Mouse (Mus musculus): ENCODE data around the gene Cstf1.

Cstf1 gene

DNA sequence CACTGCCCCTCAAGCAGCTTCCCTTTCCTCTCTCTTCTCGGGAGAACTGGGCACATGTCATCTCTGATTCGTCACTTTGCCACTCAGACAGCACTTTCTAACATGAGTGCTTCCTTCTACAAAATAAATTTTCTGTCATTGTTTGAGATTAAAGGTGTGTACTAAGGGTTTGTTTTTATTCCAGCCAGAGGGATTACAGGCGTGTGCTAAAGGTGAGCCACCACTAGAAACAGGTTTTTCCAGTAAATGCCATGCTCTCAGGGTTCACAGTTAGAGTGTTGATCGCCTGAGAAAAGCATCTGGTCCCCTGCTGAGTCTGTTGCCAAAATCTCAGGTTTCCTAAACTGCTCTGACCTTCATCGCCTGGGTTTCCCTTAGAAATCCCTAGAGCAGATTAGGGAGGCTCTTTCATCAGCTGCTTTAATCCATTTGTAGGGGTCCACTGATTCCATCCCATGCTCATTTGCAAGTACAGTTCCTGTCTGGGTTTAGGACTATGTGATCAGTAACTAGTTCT, 6.6 kb downstream of the Cstf1 start:
- no peak for DNase-seq (ENCODE audit: low spot score)

DNA sequence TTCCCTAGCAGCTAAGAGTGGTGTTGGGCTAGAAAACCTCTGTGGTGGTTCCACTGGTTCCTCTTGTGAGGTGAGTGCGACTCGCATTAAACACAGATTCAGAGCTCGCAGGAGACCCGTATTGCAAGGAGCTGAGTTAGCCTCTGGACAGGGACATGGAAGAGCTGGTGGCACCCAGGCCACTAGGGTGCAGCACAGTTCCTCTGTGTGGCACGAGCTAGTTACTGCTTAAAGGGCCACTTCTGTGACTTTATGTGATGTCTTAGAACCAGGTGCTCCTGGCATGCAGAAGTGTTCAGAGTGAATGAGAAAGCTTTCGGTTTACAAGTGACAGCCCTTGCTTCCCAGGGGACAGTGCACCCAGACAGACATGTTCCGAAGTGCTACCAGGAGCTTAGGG, 7.9 kb downstream of the Cstf1 start:
- no peak for DNase-seq (ENCODE audit: low spot score)

DNA sequence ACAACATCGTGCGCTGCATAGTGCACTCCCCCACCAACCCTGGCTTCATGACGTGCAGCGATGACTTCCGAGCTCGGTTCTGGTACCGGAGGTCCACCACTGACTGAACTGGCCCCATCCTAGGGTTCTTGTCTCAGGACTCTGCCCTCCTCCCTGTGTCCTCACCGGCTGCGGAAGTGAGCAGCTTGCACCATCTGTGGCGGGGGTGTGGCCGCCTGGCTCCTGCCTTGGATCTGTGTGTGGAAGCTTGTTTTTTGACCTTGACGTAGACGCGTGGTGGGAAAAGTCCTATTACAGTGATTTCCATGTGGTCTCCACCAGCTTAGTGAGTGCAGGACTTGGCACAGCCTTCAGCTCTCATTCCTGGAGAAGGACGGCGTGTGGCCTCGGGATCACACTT, 10.0 kb downstream of the Cstf1 start:
- DNase-seq (ENCODE audit: low spot score): peak; percentile 24

GRCm38 (mm10) chr2:172381341-172381740, 10.9 kb downstream of the Cstf1 start:
- DNase-seq (ENCODE audit: low spot score): no peak

DNA sequence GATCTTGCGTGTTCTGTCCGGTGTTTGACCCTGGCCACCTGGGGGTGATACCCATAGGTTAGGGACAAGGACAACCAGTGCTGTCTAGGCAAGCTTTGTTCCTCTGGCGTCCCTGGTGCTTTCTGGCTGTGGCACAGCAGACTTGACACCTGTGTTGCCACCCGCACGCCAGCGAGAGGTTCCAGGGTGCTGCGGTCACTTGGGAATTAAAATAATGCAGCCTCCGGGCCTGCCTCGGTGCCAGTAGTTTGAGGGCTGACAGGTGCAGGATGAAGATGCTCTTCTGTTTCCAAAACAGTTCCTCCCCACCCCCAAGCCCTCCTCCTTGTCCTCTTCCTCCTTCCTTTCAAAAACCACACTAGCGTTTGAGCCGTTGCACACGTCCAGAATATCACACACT, 11.4 kb downstream of the Cstf1 start:
- no peak for DNase-seq (ENCODE audit: low spot score)

DNA sequence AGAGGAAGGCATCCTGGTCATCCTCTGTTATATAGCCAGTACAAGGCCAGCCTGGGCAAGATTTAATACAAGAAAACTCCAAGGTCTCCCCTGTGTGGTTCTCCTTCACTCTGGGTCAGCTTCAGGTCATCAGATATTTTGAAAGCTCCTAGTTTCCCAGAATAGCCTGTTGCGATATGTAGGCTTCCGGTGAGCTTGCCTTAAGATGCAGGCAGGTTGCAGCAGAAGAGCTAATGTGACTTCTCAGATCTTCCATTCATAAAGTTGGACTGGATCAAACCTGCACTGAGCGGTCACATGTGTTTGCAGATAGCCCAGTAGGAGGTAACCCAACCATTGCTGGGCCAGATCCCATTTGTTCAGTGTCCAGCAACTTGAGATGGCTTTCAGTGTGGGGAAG, 14.2 kb downstream of the Cstf1 start:
- no peak for DNase-seq (ENCODE audit: low spot score)

DNA sequence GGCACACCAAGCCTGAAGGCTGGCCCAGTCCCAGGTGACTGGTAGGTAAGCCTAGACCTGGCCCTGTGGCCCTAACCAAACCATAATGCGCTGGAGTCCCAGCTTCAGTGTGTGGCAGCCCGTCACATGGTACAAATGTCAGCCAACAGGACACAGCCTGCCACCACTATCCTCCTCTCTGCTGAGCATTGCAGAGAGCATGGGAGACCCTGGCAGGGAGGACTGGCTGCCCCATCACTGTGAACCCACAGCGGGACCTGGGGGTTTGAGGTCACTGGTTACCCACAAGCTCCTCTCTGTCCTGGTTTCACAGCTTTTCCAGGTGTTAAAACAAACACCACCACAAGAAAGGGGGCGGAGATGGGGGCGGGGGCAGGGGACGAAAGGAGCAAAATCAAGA, 19.9 kb downstream of the Cstf1 start:
- DNase-seq (ENCODE audit: low spot score): no peak

DNA sequence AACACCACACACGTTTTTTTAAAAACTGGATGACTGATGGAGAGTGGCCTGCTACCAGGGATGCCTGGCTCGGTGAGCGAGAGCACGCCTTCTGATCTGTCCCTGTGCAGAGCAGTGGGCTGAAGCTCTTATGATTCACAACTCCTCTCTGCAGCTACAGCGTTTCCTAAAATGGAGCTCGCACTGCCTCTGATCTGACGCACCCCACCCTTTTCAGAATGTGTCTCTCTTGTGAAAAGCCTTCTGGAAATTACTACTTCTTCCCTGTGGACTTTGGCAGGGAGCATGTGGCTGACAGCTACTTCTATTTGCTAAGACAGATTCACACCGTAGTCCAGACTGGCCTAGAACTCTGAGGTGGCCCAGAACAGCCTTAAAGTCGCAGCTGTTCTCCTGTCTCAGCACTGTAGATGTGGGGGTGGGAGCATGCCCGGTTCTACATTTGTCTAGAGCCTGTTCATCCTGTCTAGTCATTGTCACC, 21.6 kb downstream of the Cstf1 start:
- DNase-seq (ENCODE audit: low spot score): no peak

DNA sequence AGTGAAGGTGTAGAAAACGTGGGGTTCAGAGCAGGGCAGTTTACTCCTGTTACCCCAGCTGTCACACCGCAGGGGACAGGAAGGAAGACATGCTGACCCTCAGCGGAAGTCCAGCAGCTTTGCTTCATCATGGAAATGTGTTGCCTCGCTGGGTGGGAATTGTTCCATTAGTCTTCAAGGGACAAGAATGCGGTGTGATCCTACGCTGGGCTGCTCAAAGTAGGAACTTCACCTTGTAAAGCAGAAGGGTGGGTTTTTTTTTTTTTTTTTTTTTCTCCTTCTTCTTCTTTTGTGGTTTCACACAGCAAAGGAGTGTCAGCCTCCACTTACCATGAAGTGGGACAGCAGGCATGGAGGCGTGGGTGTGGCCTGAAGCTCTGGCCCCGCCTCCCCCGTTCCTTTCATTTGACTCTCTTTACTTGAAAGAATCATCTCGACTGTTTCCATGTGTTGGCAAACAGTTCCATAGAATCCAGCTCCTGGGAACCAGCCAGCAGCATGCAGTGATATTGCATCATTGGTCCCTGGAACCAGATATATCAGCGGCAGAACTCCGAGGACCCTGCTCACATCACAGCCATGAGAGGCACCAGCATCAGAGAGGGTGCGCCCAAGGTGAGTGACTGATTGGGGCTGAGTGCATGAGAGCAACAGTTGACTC, 23.0 kb downstream of the Cstf1 start, which contains the start of gene Cass4:
Cass4 (plus strand) TSS at position 404 of the 661 bp plus-strand sequence.
- no peak for DNase-seq (ENCODE audit: low spot score)

- no peak for DNase-seq (ENCODE audit: low spot score)
Measured at GRCm38 (mm10) chr2:172394052-172394392, 23.5 kb downstream of the Cstf1 start.

- DNase-seq (ENCODE audit: low spot score): no peak
Measured at GRCm38 (mm10) chr2:172394671-172395070, 24.2 kb downstream of the Cstf1 start.

GRCm38 (mm10) chr2:172395961-172396360, 25.5 kb downstream of the Cstf1 start:
- no peak for DNase-seq (ENCODE audit: low spot score)

GRCm38 (mm10) chr2:172399901-172400300, 29.4 kb downstream of the Cstf1 start:
- no peak for DNase-seq (ENCODE audit: low spot score)

GRCm38 (mm10) chr2:172401116-172401825, 30.8 kb downstream of the Cstf1 start:
- DNase-seq (ENCODE audit: low spot score): no peak

GRCm38 (mm10) chr2:172404239-172404638, 33.8 kb downstream of the Cstf1 start:
- no peak for DNase-seq (ENCODE audit: low spot score)

GRCm38 (mm10) chr2:172405011-172405410, 34.5 kb downstream of the Cstf1 start:
- DNase-seq (ENCODE audit: low spot score): no peak

GRCm38 (mm10) chr2:172406173-172406572, 35.7 kb downstream of the Cstf1 start:
- no peak for DNase-seq (ENCODE audit: low spot score)

GRCm38 (mm10) chr2:172407499-172407898, 37.0 kb downstream of the Cstf1 start:
- no peak for DNase-seq (ENCODE audit: low spot score)

- no peak for DNase-seq (ENCODE audit: low spot score)
Measured at GRCm38 (mm10) chr2:172410686-172411085, 40.2 kb downstream of the Cstf1 start.

DNA sequence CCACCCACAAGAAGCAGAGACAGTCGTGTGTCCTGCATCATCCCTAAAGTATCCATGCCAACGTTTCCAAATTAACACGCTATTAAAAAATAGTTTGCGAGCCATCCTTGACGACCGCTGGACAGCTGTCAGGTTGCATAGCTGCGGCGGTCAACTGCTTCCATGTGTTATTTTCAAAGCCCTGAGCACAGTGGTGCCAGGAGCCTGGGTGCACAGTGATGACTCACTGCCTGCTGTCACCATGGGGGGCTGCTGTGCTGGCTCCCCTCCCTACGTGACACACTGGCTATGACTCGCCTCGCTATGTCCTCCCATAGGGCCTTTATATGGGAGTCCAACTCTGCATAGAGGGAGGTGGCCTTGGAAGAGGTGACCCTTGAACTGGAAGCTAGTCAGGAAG, 40.6 kb downstream of the Cstf1 start:
- DNase-seq (ENCODE audit: low spot score): no peak

DNA sequence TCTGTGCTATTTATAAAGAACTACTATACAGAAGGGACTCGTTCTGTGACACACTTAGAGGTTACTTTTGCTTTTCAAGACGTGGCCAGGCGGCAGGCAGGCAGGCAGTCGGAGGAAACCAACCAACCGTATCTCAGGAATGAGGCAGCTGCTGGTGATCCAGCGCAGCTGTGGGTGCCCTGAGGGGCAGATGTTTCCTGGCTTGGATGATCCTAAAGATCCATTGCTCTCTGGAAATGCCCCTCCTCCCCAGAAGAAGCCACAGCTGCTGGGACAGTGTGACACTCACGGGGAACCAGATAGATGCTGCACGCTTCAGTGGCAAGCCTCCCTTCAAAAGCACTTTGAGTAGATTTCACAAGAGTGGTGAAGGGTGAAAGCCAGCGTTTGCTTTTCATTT, 42.0 kb downstream of the Cstf1 start:
- DNase-seq (ENCODE audit: low spot score): no peak

DNA sequence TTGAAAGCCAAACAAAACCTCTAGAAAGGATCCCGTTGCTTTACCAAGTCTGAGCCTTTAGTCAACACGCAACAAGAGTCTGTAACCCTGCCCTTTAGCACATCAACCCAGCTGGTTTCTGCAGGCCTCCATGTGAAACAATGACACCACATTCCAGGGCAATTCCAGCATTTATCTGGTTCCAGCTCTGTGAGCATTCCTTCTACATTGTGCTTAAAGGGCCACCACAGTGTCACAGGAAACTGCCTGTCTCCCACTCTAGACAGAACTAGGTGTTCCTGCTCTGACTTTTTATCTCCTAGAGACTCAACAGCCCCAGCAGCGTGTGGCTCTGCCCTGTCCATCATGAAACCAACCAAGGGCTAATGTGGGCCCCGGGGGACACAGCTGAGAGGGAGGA, 42.8 kb downstream of the Cstf1 start:
- no peak for DNase-seq (ENCODE audit: low spot score)

DNA sequence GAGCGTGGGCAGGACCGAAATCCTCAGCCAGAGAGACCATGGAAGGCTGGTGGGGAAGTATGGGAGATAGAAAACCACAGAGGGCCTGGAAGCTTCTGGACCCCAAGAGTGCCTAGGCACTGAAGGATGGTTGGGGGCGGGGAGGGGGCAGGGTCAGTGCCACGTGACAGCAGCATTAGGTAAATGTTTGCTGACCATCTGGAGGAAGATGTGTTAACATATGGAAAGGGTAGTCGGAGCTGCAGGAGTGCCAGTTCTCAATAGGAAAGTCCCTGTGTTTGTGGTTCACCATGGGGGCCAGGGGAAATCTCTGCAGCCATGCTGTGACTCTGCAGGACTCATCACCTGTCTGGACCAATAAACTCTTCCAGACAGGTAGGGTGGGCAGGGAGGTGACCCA, 43.4 kb downstream of the Cstf1 start:
- no peak for DNase-seq (ENCODE audit: low spot score)

DNA sequence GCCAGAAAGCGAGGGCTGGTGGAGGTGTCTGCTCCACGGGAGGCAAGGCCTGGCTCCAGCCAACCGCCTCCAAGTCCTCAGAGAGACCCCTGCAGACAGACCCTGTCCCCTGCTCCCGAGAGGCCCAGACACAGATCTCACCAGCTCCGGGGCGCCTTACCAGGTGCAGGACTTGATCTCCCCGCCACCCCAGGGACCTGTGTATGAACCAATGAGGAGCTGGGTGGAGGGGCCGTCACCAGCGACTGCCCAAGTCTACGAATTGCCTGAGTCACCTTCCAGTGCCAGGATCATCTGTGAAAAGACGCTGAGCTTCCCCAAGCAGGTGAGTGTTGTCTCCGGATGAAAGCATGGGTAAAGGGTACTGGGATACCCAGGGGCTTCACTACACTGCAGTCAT, 45.7 kb downstream of the Cstf1 start:
- no peak for DNase-seq (ENCODE audit: low spot score)
